Mouse (Mus musculus): ENCODE data around the gene Hmgb1.

DNA sequence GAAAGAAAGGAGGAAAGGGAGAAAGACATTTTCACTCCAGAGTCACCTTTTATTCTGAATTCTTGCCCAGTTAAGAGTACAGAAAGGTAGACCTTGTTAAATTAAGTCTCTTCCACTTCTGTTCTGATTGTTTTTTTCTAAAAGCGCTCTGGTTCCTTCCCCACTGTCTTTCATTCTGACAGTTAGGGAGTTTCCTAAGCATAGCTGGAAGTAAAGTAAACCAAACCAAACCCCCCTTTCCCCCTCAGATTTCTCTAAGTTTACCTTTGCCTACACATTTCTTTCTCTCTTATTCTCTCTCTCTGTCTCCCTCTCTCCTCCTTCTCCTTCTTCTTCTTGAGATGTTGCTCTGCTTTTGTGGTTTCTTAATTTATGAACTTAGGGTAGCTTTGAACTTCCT, 85.3 kb downstream of the Hmgb1 start:
- no peak for TF ChIP-seq CTCF (IDR thresholded peaks at IDR 0.05; ENCODE audit: low read depth)
- TF ChIP-seq EP300 (optimal IDR thresholded peaks at IDR 0.05), result no peak
